Mouse (Mus musculus) mouse embryonic stem cell (cell line): ENCODE measurements around the gene A330070K13Rik.

Experiments
- in situ Hi-C, 2 experiments: fragments of 300-500 bp; cut with MboI; formaldehyde crosslinking; loops; 1 replicate in 1 of 2; 3 replicates in 1 of 2; pipeline ENCODE4 v1.14.3; 2019 to 2020; ENCODE audit warnings: low sequenced_read_pairs in 2 of 2, low pct_unique_long_range_greater_than_20kb in 1 of 2, mixed read lengths in 1 of 2; ENCODE audit not compliant: unreplicated experiment in 1 of 2

A330070K13Rik gene

GRCm38 (mm10) chr5:130333971-130334370 lies 50.5 kb downstream of the A330070K13Rik start:
- in situ Hi-C loops: no loop called here

DNA sequence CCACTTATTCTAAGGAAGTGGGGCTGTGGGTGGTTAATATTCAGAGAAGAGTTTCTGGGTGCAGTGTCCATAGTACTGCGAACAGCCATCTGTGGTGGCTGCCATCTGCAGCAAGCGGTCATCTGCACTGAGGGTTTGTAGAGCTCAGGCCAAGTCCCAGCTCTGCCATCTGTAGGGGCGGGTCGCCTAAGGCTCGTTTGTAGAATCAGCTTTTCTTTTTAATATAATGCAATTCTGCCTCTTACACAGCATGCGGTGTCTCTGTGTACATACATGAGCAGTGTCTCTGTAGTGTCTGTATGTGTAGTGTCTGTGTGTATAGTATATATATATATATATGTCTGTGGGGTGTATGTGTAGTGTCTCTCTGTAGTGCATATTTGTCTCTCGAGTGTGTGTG lies 50.9 kb downstream of the A330070K13Rik start:
- in situ Hi-C loops: no loop called here

DNA sequence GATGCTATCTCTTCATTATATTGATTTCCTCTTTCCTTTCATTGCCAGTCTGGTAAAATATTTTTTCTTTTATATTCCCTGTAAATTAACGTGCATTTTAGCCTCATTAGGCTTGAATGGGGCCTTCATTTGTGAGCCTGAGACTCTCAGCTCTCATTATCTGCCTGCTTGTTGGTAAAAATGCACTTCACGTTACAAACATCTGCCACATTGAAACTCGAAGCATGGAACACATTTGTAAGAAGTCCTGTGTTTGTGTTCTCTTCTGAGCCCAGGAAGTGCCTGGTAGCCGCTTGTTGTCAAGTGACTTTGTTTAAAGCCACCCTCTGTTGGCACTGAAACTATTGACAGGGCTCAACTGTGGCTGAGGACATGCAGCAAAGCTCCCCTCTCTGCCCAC lies 53.2 kb downstream of the A330070K13Rik start:
- in situ Hi-C loops: no loop called here

GRCm38 (mm10) chr5:130330801-130331200 lies 53.6 kb downstream of the A330070K13Rik start:
- in situ Hi-C loops: no loop called here

GRCm38 (mm10) chr5:130329889-130330288 lies 54.5 kb downstream of the A330070K13Rik start:
- in situ Hi-C loops: no loop called here
